Mouse (Mus musculus): Measurements from ENCODE around the gene Gm21915.

Gm21915 gene

DNA sequence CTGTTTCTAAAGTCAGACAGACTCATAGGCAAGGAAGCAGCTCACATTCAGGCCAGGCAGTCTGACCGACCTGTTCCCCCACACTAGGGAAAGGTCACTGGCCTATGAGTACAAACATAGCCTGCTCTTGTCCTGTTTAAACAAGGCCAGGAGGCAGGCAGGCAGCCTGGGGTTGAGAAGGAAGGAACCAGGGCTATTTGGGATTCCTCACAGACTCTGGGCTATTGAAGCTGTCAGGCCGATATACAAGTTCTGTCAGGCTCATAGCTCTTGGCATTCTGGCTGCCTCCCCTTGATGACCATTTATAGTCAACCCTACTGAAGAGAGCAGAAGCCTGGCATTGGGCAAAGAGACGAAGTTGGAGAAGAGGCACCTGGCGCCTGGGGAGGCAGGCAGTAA is 41.2 kb downstream of the Gm21915 start:
- DNase-seq (ENCODE audit: low read depth, low spot score), result no peak

DNA sequence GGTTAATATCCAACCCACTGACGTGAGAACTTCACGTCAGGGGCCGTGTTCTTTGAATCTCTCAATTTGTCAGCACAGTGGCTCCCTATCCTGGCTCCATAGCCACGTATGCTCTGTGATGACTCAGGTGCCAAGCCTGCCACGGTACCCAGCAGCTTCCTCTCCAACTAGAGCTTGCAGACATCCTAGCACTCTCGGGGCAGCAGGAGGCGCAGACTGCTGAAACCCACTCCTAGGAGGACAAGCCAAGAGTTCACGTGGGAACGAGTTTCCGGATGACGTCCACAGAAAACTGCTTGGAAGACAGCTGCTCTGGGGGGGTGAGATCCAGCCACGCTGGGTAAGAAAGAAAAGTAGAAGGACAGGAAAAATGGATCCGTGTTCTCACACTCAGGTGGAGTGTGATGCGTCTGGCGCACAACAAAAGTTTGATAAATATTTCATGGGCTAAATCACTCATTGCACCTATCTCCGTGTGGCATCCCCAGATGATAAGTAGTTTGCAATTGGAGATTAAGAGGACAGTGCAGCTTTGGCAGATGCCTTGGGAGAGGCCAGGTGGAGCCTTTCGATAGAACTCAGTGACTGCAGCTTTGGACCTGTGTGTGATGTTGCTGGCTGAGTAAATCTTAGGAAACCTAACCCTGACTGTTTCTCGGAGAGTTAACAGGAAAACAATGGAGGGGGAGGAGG is 46.9 kb downstream of the Gm21915 start:
- no peak for DNase-seq (ENCODE audit: low read depth, low spot score)

DNA sequence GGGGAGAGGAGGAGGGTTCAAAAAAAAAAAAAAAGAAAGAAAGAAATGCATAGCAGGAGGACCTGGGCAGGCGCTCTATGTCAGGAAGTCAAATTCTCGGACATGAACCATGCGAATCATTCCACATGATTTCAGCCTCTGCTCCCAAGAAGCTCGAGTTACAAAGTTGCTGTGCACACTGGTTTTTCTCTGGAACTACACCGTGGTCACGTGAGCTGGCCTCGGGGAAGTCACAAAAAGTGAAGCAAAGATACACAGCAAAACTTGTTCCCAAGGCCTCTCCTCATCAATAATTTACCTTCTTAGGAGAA is 47.4 kb downstream of the Gm21915 start:
- no peak for DNase-seq (ENCODE audit: low read depth, low spot score)
